Mouse (Mus musculus): Measurements from ENCODE around the gene Veph1.

The Veph1 gene

GRCm38 (mm10) chr3:66221243-66221611 lies 75.4 kb downstream of the Veph1 start:
- DNase-seq (ENCODE audit: low spot score in 2 of 2) = no peak

- peak; percentile 18 to 28 for DNase-seq (ENCODE audit: low spot score in 2 of 2)
Observed at GRCm38 (mm10) chr3:66220554-66221242, 75.9 kb downstream of the Veph1 start.

DNA sequence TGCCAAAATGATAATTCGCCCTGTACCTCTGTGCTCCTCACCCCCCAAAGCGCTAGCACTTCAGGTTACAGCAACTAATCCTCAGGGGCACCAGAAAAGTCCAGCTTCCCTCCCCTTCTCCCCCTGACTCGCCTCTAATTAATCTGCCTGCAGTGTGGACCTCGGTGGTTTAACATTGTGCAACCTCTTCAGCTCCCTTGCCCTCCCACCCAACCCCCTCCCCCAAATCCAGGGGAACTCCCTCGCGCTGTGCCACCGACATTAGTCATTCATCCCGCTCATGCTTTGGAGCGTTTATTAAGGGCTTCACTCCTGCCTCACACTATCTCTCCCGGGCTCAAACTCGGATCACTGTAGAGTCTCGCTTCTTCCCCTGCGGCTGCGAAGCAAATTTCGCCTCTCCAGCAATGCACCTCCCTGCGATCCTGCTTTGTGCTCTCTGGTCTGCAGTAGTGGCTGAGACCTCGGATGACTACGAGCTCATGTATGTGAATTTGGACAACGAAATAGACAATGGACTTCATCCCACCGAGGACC lies 76.9 kb downstream of the Veph1 start, which contains the start of gene Ptx3:
TSS of gene Ptx3 (plus strand) at position 256 of the 537 bp plus-strand sequence.
- no peak for DNase-seq (ENCODE audit: low spot score in 2 of 2)

DNA sequence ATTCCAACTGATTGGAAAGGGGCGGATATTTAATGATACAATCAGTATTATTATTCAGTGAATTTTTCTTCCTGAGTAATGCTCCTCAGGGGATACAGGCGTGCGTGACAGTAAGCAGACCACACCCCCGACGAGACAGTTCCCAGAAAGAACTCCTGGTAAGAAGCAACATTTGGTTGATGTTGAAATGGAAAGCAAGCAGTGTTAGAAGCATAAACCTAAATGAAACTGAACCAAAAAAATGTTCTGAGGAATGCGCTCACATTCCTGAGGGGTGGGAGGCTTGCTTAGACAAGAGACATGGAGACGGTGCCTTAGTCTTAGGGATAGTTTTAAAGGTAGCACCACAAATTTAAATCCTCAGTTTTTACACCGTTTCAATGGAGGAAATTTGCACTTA lies 80.9 kb downstream of the Veph1 start:
- no peak for DNase-seq (ENCODE audit: low spot score in 2 of 2)

GRCm38 (mm10) chr3:66213524-66213923 lies 83.1 kb downstream of the Veph1 start:
- DNase-seq (ENCODE audit: low spot score in 2 of 2) = no peak

DNA sequence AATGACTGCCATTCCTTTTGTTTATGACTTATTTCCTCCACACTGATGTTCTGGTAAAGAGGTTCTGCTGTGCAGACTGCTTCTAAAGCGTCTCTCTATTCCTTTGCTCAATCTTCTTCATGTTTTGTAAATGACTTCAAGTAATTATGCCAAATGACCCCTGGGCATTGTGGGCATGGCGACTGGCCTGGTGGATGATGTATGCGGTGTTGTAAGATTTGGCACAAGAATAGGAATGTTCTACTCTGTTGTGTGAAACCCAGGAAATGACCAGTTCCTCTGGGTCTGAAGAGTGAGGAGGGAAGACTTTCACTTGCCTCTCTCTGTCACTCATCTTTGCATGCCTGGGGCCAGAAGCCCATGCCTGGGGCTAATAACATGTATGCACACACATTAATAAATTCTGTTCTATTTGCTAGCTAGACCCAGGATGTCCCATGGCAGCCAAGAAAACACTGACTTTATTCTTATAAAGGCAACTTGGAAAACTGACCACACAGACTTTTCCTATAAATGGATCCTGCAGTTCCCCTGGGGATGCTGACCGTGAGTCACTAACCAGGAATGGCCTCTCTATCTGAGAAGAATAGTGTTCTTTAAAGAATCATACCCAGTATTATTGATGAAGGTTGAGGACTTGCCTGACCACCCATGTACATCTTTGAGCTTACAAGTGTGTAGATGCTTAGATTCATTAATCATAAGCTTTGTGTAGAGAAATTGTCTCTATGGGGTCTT lies 87.6 kb downstream of the Veph1 start:
- no peak for DNase-seq (ENCODE audit: low spot score in 2 of 2)

DNA sequence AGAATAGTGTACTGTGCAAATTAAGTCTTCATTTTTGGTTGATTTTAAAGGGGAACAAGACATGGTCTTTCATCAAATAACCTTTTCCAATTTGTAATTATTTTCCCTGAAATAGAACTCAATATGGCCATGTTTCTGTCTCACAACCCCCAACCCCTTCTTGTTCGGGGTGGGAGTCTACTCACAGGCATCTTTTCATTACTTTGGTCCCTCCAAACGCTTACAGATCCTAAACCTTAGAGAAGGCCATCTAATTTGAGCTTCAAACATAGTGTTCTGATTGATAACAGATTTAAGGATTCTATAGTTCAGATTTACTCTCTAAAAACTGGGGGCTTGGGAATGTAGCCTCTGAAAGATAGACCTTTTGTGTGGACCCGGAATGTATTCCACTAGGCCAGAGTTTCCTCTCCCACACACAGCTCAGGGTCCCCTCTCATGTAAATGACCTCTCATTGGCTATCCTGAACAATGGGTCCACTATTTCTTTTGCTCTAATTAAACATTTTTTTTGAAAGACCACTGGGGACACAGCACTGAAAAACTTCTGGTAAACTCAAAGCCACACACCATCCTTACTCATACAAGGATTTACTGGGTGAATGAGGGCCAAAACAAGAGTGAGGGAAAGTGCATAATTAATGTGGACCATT lies 102.6 kb downstream of the Veph1 start:
- DNase-seq (ENCODE audit: low spot score in 2 of 2) = no peak

- no peak for DNase-seq (ENCODE audit: low spot score in 2 of 2)
Observed at GRCm38 (mm10) chr3:66179647-66180046, 117.0 kb downstream of the Veph1 start.

GRCm38 (mm10) chr3:66172907-66173306 lies 123.7 kb downstream of the Veph1 start:
- no peak for DNase-seq (ENCODE audit: low spot score in 2 of 2)

DNA sequence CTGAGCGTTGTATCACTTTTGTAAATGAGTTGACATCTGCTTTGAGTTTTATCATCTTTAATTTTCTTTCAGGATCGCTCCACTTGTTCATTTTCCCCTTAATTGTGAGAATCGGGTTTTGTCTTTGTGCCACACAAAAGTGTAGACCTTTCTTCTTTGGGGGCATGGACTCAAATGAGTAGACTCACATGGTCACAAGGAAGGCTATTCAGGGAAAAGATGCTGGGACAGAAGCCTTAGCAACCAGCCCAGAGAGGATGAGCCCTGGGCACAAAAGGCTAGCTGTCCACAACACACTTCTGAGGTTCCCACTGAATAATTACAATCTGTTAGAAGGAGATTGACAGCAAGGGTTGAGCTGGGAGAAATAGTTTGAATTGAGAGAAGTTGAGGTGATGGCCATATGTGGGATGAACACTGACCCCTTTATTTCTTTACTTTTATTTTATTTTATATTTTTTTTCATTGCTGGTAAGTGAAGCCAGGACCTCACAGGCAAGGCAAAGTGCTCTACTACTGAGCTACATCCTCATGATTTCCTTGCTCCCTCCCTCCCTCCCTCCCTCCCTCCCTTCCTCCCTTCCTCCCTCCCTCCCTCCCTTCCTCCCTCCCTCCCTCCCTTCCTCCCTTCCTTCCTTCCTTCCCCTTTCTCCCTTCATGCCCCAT lies 126.6 kb downstream of the Veph1 start:
- no peak for DNase-seq (ENCODE audit: low spot score in 2 of 2)

GRCm38 (mm10) chr3:66166606-66167290 lies 129.9 kb downstream of the Veph1 start:
- DNase-seq (ENCODE audit: low spot score in 2 of 2) = no peak

DNA sequence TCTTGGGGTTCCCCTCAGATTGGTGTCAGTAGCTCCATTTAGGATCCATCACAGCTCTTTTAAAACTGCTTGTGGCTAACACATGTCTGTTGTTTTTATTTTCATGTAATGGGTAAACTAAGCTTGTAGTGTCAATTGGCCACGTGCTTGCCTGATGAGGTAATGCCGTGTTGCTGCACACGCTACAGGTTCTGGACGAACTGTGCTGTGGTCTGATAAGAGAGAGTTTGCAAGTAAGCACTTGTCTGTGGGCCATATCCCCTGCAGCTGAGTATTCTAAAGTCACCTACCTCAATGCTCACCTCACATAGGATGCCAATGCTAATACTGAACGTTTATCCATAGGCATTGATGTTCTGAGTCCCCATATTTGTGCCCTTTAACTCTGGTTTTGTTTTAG lies 131.6 kb downstream of the Veph1 start:
- DNase-seq (ENCODE audit: low spot score in 2 of 2) = no peak

DNA sequence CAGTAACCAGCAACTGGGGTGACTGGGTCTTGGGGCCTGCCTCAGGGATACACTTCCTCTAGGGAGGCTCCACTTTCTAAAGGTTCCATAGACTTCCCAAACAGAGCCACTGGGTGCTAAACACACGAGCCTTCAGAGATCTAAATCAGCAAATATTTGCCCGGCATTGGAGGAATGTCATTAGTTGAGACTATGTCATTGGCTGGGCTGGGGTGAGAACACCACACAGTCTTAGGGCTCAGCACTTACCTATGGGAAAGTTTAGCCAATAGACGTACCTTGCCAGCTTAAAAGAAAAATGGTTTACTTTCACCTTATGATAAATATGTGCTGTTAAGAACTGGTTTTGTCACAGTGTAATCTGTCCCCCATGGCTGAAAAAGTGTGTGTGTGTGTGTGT lies 132.1 kb downstream of the Veph1 start:
- no peak for DNase-seq (ENCODE audit: low spot score in 2 of 2)

DNA sequence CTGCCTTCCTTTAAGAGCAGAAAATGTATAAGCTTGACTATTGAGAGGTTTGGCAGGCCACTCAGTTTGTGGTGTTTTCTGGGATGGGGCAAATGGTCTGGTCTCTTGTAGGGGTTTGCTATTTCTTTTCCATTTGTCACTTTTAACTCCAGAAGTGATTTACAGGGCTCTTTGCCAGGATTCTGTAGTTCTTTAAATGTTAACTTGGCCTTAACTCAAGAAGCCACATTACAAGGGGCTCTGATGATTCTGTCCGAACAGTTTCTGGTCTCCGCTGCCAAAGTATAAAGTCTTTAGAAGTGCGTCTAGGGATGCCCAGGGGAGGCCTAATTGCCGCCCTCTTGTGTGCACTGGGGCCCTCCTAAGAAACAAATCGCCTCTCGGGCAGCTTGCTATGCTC lies 134.0 kb downstream of the Veph1 start:
- DNase-seq (ENCODE audit: low spot score in 2 of 2) = no peak

DNA sequence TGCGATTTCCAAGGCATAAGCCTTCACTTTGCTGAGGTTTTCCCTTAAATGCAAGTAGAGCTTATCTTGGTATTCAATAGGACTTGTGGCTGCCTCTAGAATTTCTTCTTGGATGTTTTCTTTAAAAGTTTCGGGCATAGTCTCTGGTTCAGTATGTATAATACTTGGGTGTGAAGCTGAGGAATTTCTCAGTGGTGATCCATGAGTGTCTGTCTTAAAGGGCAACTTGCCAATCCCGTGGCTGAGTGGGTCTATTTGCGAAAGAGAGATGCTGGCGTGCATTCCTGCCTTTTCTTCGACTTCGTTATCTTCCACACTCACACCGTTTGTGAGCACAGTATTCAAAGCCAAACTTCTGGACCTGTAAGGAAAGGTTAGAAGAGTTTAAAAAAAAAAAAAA lies 138.7 kb downstream of the Veph1 start:
- no peak for DNase-seq (ENCODE audit: low spot score in 2 of 2)

DNA sequence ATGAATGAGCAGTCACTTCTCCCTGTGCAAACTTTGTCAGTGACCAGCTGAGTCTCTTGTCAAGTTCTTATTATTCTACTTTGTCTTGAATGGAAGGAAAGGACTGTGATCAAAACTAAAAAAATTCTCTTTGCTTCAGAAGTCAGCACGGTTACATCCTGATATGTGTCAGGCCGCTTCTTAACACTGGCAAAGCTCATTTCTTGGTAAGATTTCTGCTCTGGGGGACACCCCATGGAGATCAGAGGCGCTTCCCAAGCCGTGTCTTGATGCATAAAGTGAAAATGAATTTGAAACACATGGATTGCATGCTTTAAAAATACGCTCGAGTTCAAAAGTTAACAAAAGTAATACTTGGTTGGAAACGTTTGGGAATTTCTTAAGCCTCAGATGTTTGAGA lies 159.0 kb downstream of the Veph1 start:
- no peak for DNase-seq (ENCODE audit: low spot score in 2 of 2)

DNA sequence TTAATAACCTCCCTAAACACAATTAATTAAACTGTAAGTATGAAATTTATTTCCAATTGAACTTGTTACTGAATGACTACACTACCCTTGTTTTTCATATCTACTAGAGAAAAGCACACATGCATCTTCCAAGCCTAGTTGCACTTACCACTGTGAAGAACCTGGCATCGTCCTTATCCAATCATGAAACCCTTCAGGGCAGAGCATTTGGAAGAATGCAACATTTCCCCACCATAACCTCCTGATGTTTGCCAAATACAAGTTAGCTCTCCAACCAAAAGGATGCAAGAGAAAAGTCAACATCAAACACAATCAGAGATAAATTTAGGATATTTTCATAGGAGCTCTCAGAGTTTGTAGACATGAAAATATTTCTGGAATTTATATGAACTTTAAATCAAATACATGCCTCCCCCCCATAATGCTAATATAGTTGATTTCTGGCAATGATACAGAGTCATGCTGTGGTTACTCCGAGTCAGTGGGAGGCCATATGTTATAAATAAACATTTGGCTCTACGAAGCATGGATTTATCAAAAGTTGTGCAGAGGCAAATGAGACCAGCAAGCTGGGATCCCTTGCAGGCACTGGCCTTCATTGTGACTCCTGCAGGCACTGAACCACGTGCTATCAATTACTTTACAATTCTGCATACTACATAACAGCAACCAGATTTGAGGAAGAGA lies 165.2 kb downstream of the Veph1 start:
- DNase-seq (ENCODE audit: low spot score in 2 of 2) = no peak

DNA sequence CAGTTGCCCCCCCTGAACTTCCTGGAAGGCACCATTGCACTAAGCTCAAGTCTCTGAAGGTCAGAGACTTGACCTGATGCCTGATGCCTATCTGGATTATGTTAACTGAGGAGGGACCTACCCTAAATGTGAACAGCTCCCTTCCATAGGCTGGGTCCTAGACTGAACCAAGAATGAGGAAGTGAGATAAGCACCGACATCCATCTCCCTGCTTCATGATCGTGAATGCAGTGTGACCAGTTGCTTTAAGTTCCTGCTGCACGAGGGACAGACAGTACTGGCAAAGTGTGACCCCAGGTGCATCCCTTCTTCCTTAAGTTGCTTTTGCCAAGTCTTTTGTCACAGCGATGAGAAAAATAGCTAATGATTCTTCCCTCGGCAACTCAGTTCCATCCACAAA lies 166.9 kb downstream of the Veph1 start:
- DNase-seq (ENCODE audit: low spot score in 2 of 2) = no peak

GRCm38 (mm10) chr3:66105493-66105892 lies 191.1 kb downstream of the Veph1 start:
- DNase-seq (ENCODE audit: low spot score in 2 of 2) = no peak

GRCm38 (mm10) chr3:66102599-66102932 lies 194.1 kb downstream of the Veph1 start:
- no peak for DNase-seq (ENCODE audit: low spot score in 2 of 2)

Measured in right cerebral cortex, postnatal 36 days (tissue).